Mouse (Mus musculus) MEL (cell line): ENCODE results near the gene Elovl1. TPM values are rescaled to one million over a fixed set of nuclear protein-coding genes. Genes with fewer than 3 reads are reported as not detected.
A peak's percentile ranks its signal among the peaks of the same experiment; 100 is the strongest.

Experiments used
- DNase-seq: peaks from one replicate; pipeline ENCODE4 v3.0.0; 2011; ENCODE audit warnings: low read depth, low spot score
- H3K27ac ChIP-seq: 2 replicates; pipeline ENCODE4 v1.5.1; 2012; ENCODE audit warnings: low read depth, mild to moderate bottlenecking, control low read depth, low read length, moderate library complexity; ENCODE audit not compliant: control insufficient read depth
- H3K27me3 ChIP-seq, 2 experiments: fragments of 150-350 bp in 1 of 2; sonication (generic) in 1 of 2; 2 replicates each; pipeline ENCODE4 v1.6.1; 2012; ENCODE audit warnings: low read length in 2 of 2, mild to moderate bottlenecking in 2 of 2, improper control_type of control experiment in 1 of 2, moderate library complexity in 1 of 2; ENCODE audit not compliant: insufficient read depth in 2 of 2, control insufficient read depth in 1 of 2
- H3K36me3 ChIP-seq, 2 experiments: 2 replicates each; pipeline ENCODE4 v1.6.1; 2012 to 2014; ENCODE audit warnings: low read length in 2 of 2, improper control_type of control experiment in 1 of 2, inconsistent platforms in 1 of 2, mild to moderate bottlenecking in 1 of 2; ENCODE audit not compliant: insufficient read depth in 2 of 2, control insufficient read depth in 1 of 2
- H3K4me1 ChIP-seq, 2 experiments: fragments of 150-350 bp in 1 of 2; sonication (generic) in 1 of 2; 2 replicates each; pipeline ENCODE4 v1.6.1; 2012; ENCODE audit warnings: low read length in 2 of 2, improper control_type of control experiment in 1 of 2, mild to moderate bottlenecking in 1 of 2; ENCODE audit not compliant: insufficient read depth in 2 of 2, control insufficient read depth in 1 of 2
- H3K4me3 ChIP-seq, 2 experiments: fragments of 150-350 bp in 1 of 2; sonication (generic) in 1 of 2; 2 replicates each; pipeline ENCODE4 v1.5.1; 2012; ENCODE audit warnings: low read depth in 2 of 2, low read length in 2 of 2, mild to moderate bottlenecking in 2 of 2, moderate library complexity in 2 of 2, control low read depth in 1 of 2, improper control_type of control experiment in 1 of 2; ENCODE audit not compliant: control insufficient read depth in 1 of 2, insufficient read depth in 1 of 2
- H3K79me2 ChIP-seq: 2 replicates; pipeline ENCODE4 v1.6.1; 2012; ENCODE audit warnings: mild to moderate bottlenecking, low read length, moderate library complexity; ENCODE audit not compliant: control insufficient read depth, poor library complexity, insufficient read depth
- H3K9ac ChIP-seq: 2 replicates; pipeline ENCODE4 v1.6.1; 2012; ENCODE audit warnings: low read depth, mild to moderate bottlenecking, control low read depth, low read length, moderate library complexity; ENCODE audit not compliant: control insufficient read depth, poor library complexity, severe bottlenecking
- H3K9me3 ChIP-seq: fragments of 150-350 bp; sonication (generic); replicated peaks from 2 replicates; pipeline ENCODE4 v1.6.1; 2012; ENCODE audit warnings: mild to moderate bottlenecking, low read length, improper control_type of control experiment, moderate library complexity; ENCODE audit not compliant: insufficient read depth
- BHLHE40 ChIP-seq: IDR thresholded peaks from 2 replicates; pipeline ENCODE4 v1.6.1; 2012; ENCODE audit warnings: low read depth, mild to moderate bottlenecking, inconsistent platforms, low read length, improper control_type of control experiment, borderline replicate concordance
- CHD1 ChIP-seq: IDR thresholded peaks from 2 replicates; pipeline ENCODE4 v1.6.1; 2012; ENCODE audit warnings: low read depth, mild to moderate bottlenecking, inconsistent platforms, low read length, improper control_type of control experiment
- CHD2 ChIP-seq: IDR thresholded peaks from 2 replicates; pipeline ENCODE4 v1.6.1; 2011; ENCODE audit warnings: low read length, improper control_type of control experiment
- CTCF ChIP-seq, 3 experiments: IDR thresholded peaks in 2 of 3; conservative IDR thresholded peaks in 1 of 3; 2 replicates each; pipeline ENCODE4 v1.5.1; 2011 to 2012; ENCODE audit warnings: low read length in 3 of 3, low read depth in 2 of 3, mild to moderate bottlenecking in 2 of 3, improper control_type of control experiment in 1 of 3, inconsistent platforms in 1 of 3, mixed read lengths in 1 of 3, moderate library complexity in 1 of 3; ENCODE audit not compliant: control insufficient read depth in 1 of 3, insufficient read depth in 1 of 3, poor library complexity in 1 of 3, severe bottlenecking in 1 of 3
- E2F4 ChIP-seq: IDR thresholded peaks from 2 replicates; pipeline ENCODE4 v1.6.1; 2011; ENCODE audit warnings: low read depth, low read length, improper control_type of control experiment, borderline replicate concordance
- ELF1 ChIP-seq: IDR thresholded peaks from 2 replicates; pipeline ENCODE4 v1.6.1; 2014; ENCODE audit warnings: low read depth, mild to moderate bottlenecking, inconsistent platforms, low read length, improper control_type of control experiment, moderate library complexity
- EP300 ChIP-seq, 2 experiments: IDR thresholded peaks; 2 replicates each; pipeline ENCODE4 v1.6.1; 2011; ENCODE audit warnings: improper control_type of control experiment in 2 of 2, low read length in 2 of 2, low read depth in 1 of 2, mild to moderate bottlenecking in 1 of 2
- ETS1 ChIP-seq: IDR thresholded peaks from 2 replicates; pipeline ENCODE4 v1.6.1; 2012; ENCODE audit warnings: low read depth, mild to moderate bottlenecking, inconsistent platforms, low read length, improper control_type of control experiment, moderate library complexity
- GABPA ChIP-seq: IDR thresholded peaks from 2 replicates; pipeline ENCODE4 v1.6.1; 2012; ENCODE audit warnings: low read depth, mild to moderate bottlenecking, inconsistent platforms, low read length, improper control_type of control experiment, moderate library complexity
- GATA1 ChIP-seq: IDR thresholded peaks from 2 replicates; pipeline ENCODE4 v1.6.1; 2011; ENCODE audit warnings: low read depth, low read length, improper control_type of control experiment
- HCFC1 ChIP-seq: IDR thresholded peaks from 2 replicates; pipeline ENCODE4 v1.6.1; 2012; ENCODE audit warnings: low read depth, mild to moderate bottlenecking, inconsistent platforms, low read length, improper control_type of control experiment, moderate library complexity
- KAT2A ChIP-seq: conservative IDR thresholded peaks from 2 replicates; pipeline ENCODE4 v1.6.1; 2012; ENCODE audit warnings: low read depth, low read length, improper control_type of control experiment, inconsistent platforms
- MAFK ChIP-seq: IDR thresholded peaks from 2 replicates; pipeline ENCODE4 v1.6.1; 2011; ENCODE audit warnings: low read depth, mild to moderate bottlenecking, low read length, improper control_type of control experiment, borderline replicate concordance
- MAX ChIP-seq: IDR thresholded peaks from 2 replicates; pipeline ENCODE4 v1.6.1; 2011; ENCODE audit warnings: low read length, improper control_type of control experiment
- MAZ ChIP-seq: IDR thresholded peaks from 2 replicates; pipeline ENCODE4 v1.6.1; 2012; ENCODE audit warnings: low read depth, mild to moderate bottlenecking, inconsistent platforms, low read length, improper control_type of control experiment
- MEF2A ChIP-seq: IDR thresholded peaks from 2 replicates; pipeline ENCODE4 v1.6.1; 2014; ENCODE audit warnings: low read depth, mild to moderate bottlenecking, inconsistent platforms, low read length, improper control_type of control experiment; ENCODE audit not compliant: poor library complexity, insufficient replicate concordance, severe bottlenecking; ENCODE audit errors: extremely low read depth
- MXI1 ChIP-seq: IDR thresholded peaks from 2 replicates; pipeline ENCODE4 v1.6.1; 2011; ENCODE audit warnings: mild to moderate bottlenecking, low read depth, low read length, improper control_type of control experiment
- MYC ChIP-seq: IDR thresholded peaks from 2 replicates; pipeline ENCODE4 v1.6.1; 2011; ENCODE audit warnings: low read depth, mild to moderate bottlenecking, low read length, improper control_type of control experiment, moderate library complexity
- NELFE ChIP-seq: IDR thresholded peaks from 2 replicates; pipeline ENCODE4 v1.6.1; 2011; ENCODE audit warnings: low read depth, low read length, improper control_type of control experiment
- POLR2A ChIP-seq, 2 experiments: IDR thresholded peaks; 2 replicates each; pipeline ENCODE4 v1.6.1; 2011 to 2012; ENCODE audit warnings: low read length in 2 of 2, mild to moderate bottlenecking in 2 of 2, control low read depth in 1 of 2, improper control_type of control experiment in 1 of 2, low read depth in 1 of 2, moderate library complexity in 1 of 2; ENCODE audit not compliant: control insufficient read depth in 1 of 2, insufficient read depth in 1 of 2, poor library complexity in 1 of 2
- POLR2AphosphoS2 ChIP-seq: IDR thresholded peaks from 2 replicates; pipeline ENCODE4 v1.6.1; 2011; ENCODE audit warnings: low read length, improper control_type of control experiment
- POLR2AphosphoS5 ChIP-seq: IDR thresholded peaks from 2 replicates; pipeline ENCODE4 v1.6.1; 2012; ENCODE audit warnings: low read depth, borderline replicate concordance, mild to moderate bottlenecking, inconsistent platforms, low read length, moderate library complexity, mixed read lengths
- RAD21 ChIP-seq: IDR thresholded peaks from 2 replicates; pipeline ENCODE4 v1.6.1; 2011; ENCODE audit warnings: mild to moderate bottlenecking, low read depth, low read length, improper control_type of control experiment
- RCOR1 ChIP-seq: IDR thresholded peaks from 2 replicates; pipeline ENCODE4 v1.6.1; 2012; ENCODE audit warnings: low read depth, mild to moderate bottlenecking, inconsistent platforms, low read length, improper control_type of control experiment
- SIN3A ChIP-seq: IDR thresholded peaks from 2 replicates; pipeline ENCODE4 v1.6.1; 2012; ENCODE audit warnings: low read length, improper control_type of control experiment, inconsistent platforms
- SMC3 ChIP-seq: IDR thresholded peaks from 2 replicates; pipeline ENCODE4 v1.6.1; 2011; ENCODE audit warnings: low read depth, low read length, improper control_type of control experiment
- TAL1 ChIP-seq: IDR thresholded peaks from 2 replicates; pipeline ENCODE4 v1.6.1; 2012; ENCODE audit warnings: mild to moderate bottlenecking, inconsistent platforms, low read length, moderate library complexity, mixed read lengths
- TBP ChIP-seq: IDR thresholded peaks from 2 replicates; pipeline ENCODE4 v1.8.0; 2011; ENCODE audit warnings: low read depth, low read length, improper control_type of control experiment
- TCF12 ChIP-seq: IDR thresholded peaks from 2 replicates; pipeline ENCODE4 v1.6.1; 2014; ENCODE audit warnings: low read depth, mild to moderate bottlenecking, inconsistent platforms, low read length, improper control_type of control experiment, moderate library complexity
- UBTF ChIP-seq: IDR thresholded peaks from 2 replicates; pipeline ENCODE4 v1.6.1; 2012; ENCODE audit warnings: low read depth, mild to moderate bottlenecking, inconsistent platforms, low read length, improper control_type of control experiment, moderate library complexity, borderline replicate concordance; ENCODE audit not compliant: insufficient read depth
- USF1 ChIP-seq: IDR thresholded peaks from 2 replicates; pipeline ENCODE4 v1.6.1; 2014; ENCODE audit warnings: low read depth, mild to moderate bottlenecking, inconsistent platforms, low read length, improper control_type of control experiment, moderate library complexity
- USF2 ChIP-seq, 2 experiments: IDR thresholded peaks; 2 replicates each; pipeline ENCODE4 v1.6.1; 2011 to 2012; ENCODE audit warnings: improper control_type of control experiment in 2 of 2, low read length in 2 of 2, borderline replicate concordance in 1 of 2, inconsistent platforms in 1 of 2, low read depth in 1 of 2, mild to moderate bottlenecking in 1 of 2; ENCODE audit not compliant: insufficient read depth in 1 of 2
- ZC3H11A ChIP-seq: IDR thresholded peaks from 2 replicates; pipeline ENCODE4 v1.6.1; 2012; ENCODE audit warnings: low read depth, mild to moderate bottlenecking, inconsistent platforms, low read length, improper control_type of control experiment
- ZKSCAN1 ChIP-seq: IDR thresholded peaks from 2 replicates; pipeline ENCODE4 v1.6.1; 2012; ENCODE audit warnings: low read depth, mild to moderate bottlenecking, inconsistent platforms, low read length, improper control_type of control experiment, moderate library complexity
- ZMIZ1 ChIP-seq: IDR thresholded peaks from 2 replicates; pipeline ENCODE4 v1.6.1; 2012; ENCODE audit warnings: low read depth, mild to moderate bottlenecking, inconsistent platforms, low read length, improper control_type of control experiment, moderate library complexity
- polyA plus RNA-seq, 2 experiments: library from polyadenylated mRNA; stranded (reverse) in 1 of 2; unstranded in 1 of 2; fragments of >175 nt in 1 of 2; fragments of >200 nt in 1 of 2; gene quantifications; 2 replicates each; pipeline versions ENCODE4 v1.2.1 to v1.2.4; 2012; ENCODE audit warnings: low replicate concordance in 2 of 2, low read depth in 1 of 2; ENCODE audit not compliant: insufficient read length in 2 of 2, insufficient read depth in 1 of 2, missing spikeins in 1 of 2
- total RNA-seq: library from RNA; depleted of rRNA; stranded (reverse); fragments of 300-350 nt; gene quantifications from 2 replicates; pipeline ENCODE4 v1.2.3, GENCODE M21; 2012

Elovl1 gene
- total and polyA plus RNA-seq, 3 experiments: 134 to 391 (median 246) TPM

DNA sequence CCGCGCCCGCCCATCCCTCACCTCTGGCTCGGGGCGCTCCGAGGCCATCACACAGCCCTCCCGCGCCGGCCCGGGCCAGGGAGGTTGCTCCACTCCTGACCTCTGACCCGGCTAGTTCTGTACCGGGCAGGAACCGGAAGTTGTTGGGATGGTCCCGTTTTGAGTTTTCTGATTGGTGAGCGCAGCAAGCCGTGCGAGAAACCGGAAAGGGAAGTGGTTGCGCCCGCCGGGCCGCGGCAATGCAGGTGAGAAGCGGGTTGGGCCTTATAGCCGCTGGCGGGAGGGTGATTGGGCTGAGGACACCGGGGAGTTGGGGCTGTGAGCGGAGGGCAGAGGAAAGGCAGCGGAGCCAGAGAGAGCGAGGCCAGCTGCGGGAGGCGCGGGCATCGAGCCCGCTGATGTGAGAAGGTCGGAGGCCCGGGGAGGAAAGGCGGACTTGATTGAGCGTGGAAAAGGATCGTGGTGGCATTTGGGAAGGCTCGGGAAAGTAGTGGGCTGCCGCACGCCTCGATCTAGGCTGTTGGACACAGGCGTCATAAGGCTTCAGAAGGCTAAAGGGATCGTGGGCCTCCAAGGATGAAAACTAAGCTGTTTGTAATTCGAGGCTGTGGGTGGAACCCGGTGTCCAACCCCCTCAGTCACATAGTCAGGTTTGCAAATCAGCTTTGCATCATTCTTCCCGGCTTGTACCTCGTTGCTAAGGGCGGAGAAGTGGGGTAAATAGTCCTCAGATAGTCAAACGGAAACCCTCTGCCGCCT is 18.6 kb upstream of the Elovl1 start, which contains the start of the genes Szt2 and Med8:
Gene Szt2 (minus strand): TSS at position 132 of the 759 bp plus-strand sequence.
Gene Med8 (plus strand): TSS at position 196 of the 759 bp plus-strand sequence.
- Histone ChIP-seq H3K4me1 (peaks cover 4 to 17% of the 10 kb centered on the region in 2 experiments; a peak in 3 of 4 replicates), H3K4me3 (peak within 1 kb of the TSS; percentile 75 to 79), H3K9me3 (no peaks in the 10 kb centered on the region), H3K9ac (peak within 1 kb of the TSS; percentile 83), H3K79me2 (peaks cover 18% of the 10 kb centered on the region), H3K27ac (peak within 1 kb of the TSS; percentile 55), H3K36me3 (peaks cover 2 to 13% of the 10 kb centered on the region in 2 experiments), H3K27me3 (no peaks in the 10 kb centered on the region)
- peak; percentile 95 for DNase-seq
- TF ChIP-seq GATA1 (no peak), ZMIZ1 (no peak), POLR2AphosphoS5 (no peak), TCF12 (no peak; the same call in none of the 2 replicates), UBTF (no peak), ZC3H11A (no peak), HCFC1 (peak; percentile 92), MXI1 (peak; percentile 66; the same call in 1 of the 2 replicates), ZKSCAN1 (no peak), KAT2A (no peak; the same call in 1 of the 2 replicates), POLR2AphosphoS2 (0 out of 2 replicates have a peak, but pooled peaks have one; percentile 56), TAL1 (no peak), RCOR1 (no peak), ETS1 (peak; percentile 37; the same call in 1 of the 2 replicates), CTCF (IDR thresholded peaks at IDR 0.05 in 2 of 3, conservative IDR thresholded peaks at IDR 0.05 in 1 of 3; ENCODE audit: control insufficient read depth in 1 of 3, insufficient read depth in 1 of 3, low read depth in 2 of 3, low read length in 3 of 3, poor library complexity in 1 of 3, severe bottlenecking in 1 of 3) (no peak), MEF2A (no peak), RAD21 (no peak), CHD1 (no peak), ELF1 (peak; percentile 96), USF1 (no peak), MAZ (no peak; the same call in 1 of the 2 replicates), TBP (peak; percentile 85), NELFE (peak; percentile 78), USF2 (IDR thresholded peaks at IDR 0.05; ENCODE audit: borderline replicate concordance in 1 of 2, insufficient read depth in 1 of 2, low read depth in 1 of 2, low read length in 2 of 2) (no peak), MAFK (no peak), BHLHE40 (no peak), MYC (peak; percentile 13; the same call in 1 of the 2 replicates), E2F4 (no peak), EP300 (IDR thresholded peaks at IDR 0.05; ENCODE audit: low read depth in 1 of 2, low read length in 2 of 2) (no peak), GABPA (no peak), SIN3A (peak; percentile 80), CHD2 (peak; percentile 65), POLR2A (IDR thresholded peaks at IDR 0.05; ENCODE audit: control insufficient read depth in 1 of 2, insufficient read depth in 1 of 2, low read depth in 1 of 2, low read length in 2 of 2, poor library complexity in 1 of 2) (peak; percentile 64 to 91; a peak in 3 of 4 replicates), SMC3 (no peak), MAX (no peak; the same call in 1 of the 2 replicates)
